In genomic region chr5:147976001-147976400, GRCm38 (mm10) we compare ENCODE assay signal across 31 mouse cellular contexts. TPM values are rescaled to one million over a fixed set of nuclear protein-coding genes. Genes with fewer than 3 reads are reported as not detected.
A peak's percentile ranks its signal among the peaks of the same experiment; 100 is the strongest.
DNase-seq lines count a peak whose midpoint lies in the region; ATAC-seq and TF ChIP-seq lines count a peak whose summit lies in the region.
"Had no signal": no experiment of that assay in that cellular context is flagged by ENCODE, and none has a peak within 500 bp of the region (broad histone marks: within the 10 kb centered on the region; RNA-seq: fewer than 3 reads in every experiment).

No protein-coding gene starts in this region.

- no peak for TF ChIP-seq CTCF in hindbrain, postnatal 0 days (IDR thresholded peaks at IDR 0.05; ENCODE audit: low read depth)

- H3K4me3 ChIP-seq in heart, embryonic 12.5 days = no peak overlapping the region
- H3K4me3 ChIP-seq in limb, embryonic 12.5 days (replicated peaks) = no peak overlapping the region
- H3K4me3 ChIP-seq in limb, embryonic 10.5 days = no peak overlapping the region
- H3K4me3 ChIP-seq in limb, embryonic 13.5 days = no peak overlapping the region
- H3K4me3 ChIP-seq in hindbrain, postnatal 0 days (ENCODE audit: low read length) = no peak overlapping the region
- H3K4me3 ChIP-seq: embryonic facial prominence, embryonic 13.5 days; embryonic facial prominence, embryonic 15.5 days; erythroblast, embryonic 14.5 days; forebrain, embryonic 10.5 days; forebrain, embryonic 12.5 days had no signal

- no peak for ATAC-seq in heart, embryonic 12.5 days (ENCODE audit: insufficient number of reproducible peaks, low FRiP score)
- ATAC-seq in limb, embryonic 12.5 days (ENCODE audit: insufficient number of reproducible peaks, insufficient read depth, low FRiP score, low TSS enrichment, low read depth) = no peak
- ATAC-seq in limb, embryonic 13.5 days (ENCODE audit: low FRiP score, low read depth) = no peak
- no peak for ATAC-seq in hindbrain, postnatal 0 days
- ATAC-seq: activated CD4-positive, CD25-positive, alpha-beta regulatory T cell, adult 4 months; CD4-positive, CD25-positive, alpha-beta regulatory T cell, adult 4 months; forebrain, embryonic 14.5 days; forebrain, embryonic 16.5 days; Patski had no signal

- no peaks in the 10 kb centered on the region for H3K27me3 ChIP-seq in heart, embryonic 12.5 days (replicated peaks)
- no peaks in the 10 kb centered on the region for H3K27me3 ChIP-seq in limb, embryonic 12.5 days
- H3K27me3 ChIP-seq in limb, embryonic 10.5 days (ENCODE audit: low read depth, poor library complexity, severe bottlenecking) = no peaks in the 10 kb centered on the region
- H3K27me3 ChIP-seq in limb, embryonic 13.5 days = no peaks in the 10 kb centered on the region
- H3K27me3 ChIP-seq in hindbrain, postnatal 0 days (ENCODE audit: insufficient read depth, low read length) = no peaks in the 10 kb centered on the region
- H3K27me3 ChIP-seq: CH12.LX; embryonic facial prominence, embryonic 13.5 days; embryonic facial prominence, embryonic 15.5 days; forebrain, embryonic 12.5 days had no signal

- H3K27ac ChIP-seq in heart, embryonic 12.5 days (ENCODE audit: poor library complexity, severe bottlenecking) = no peak overlapping the region
- H3K27ac ChIP-seq in limb, embryonic 12.5 days = no peak overlapping the region
- no peak overlapping the region for H3K27ac ChIP-seq in limb, embryonic 10.5 days
- H3K27ac ChIP-seq in limb, embryonic 13.5 days = no peak overlapping the region
- no peak overlapping the region for H3K27ac ChIP-seq in hindbrain, postnatal 0 days
- H3K27ac ChIP-seq: embryonic facial prominence, embryonic 13.5 days; embryonic facial prominence, embryonic 15.5 days; forebrain, embryonic 10.5 days; forebrain, embryonic 12.5 days had no signal

- H3K4me1 ChIP-seq in heart, embryonic 12.5 days (replicated peaks) = no peaks in the 10 kb centered on the region
- H3K4me1 ChIP-seq in limb, embryonic 12.5 days (replicated peaks) = no peaks in the 10 kb centered on the region
- H3K4me1 ChIP-seq in limb, embryonic 10.5 days = peaks cover 3% of the 10 kb centered on the region; the same call in 1 of the 2 replicates
- no peaks in the 10 kb centered on the region for H3K4me1 ChIP-seq in limb, embryonic 13.5 days
- no peaks in the 10 kb centered on the region for H3K4me1 ChIP-seq in hindbrain, postnatal 0 days (ENCODE audit: insufficient read depth, low read length)
- H3K4me1 ChIP-seq: embryonic facial prominence, embryonic 13.5 days; embryonic facial prominence, embryonic 15.5 days; forebrain, embryonic 10.5 days; forebrain, embryonic 12.5 days had no signal

- H3K9me3 ChIP-seq in heart, embryonic 12.5 days (replicated peaks) = 0 out of 2 replicates have a peak, but pooled peaks cover 6% of the 10 kb centered on the region
- H3K9me3 ChIP-seq in limb, embryonic 12.5 days = no peaks in the 10 kb centered on the region
- no peaks in the 10 kb centered on the region for H3K9me3 ChIP-seq in limb, embryonic 10.5 days (replicated peaks)
- H3K9me3 ChIP-seq in limb, embryonic 13.5 days = no peaks in the 10 kb centered on the region
- no peaks in the 10 kb centered on the region for H3K9me3 ChIP-seq in hindbrain, postnatal 0 days (ENCODE audit: low read length)
- H3K9me3 ChIP-seq: embryonic facial prominence, embryonic 15.5 days; forebrain, embryonic 10.5 days; forebrain, embryonic 12.5 days had no signal

- no peaks in the 10 kb centered on the region for H3K36me3 ChIP-seq in heart, embryonic 12.5 days
- H3K36me3 ChIP-seq in limb, embryonic 12.5 days = no peaks in the 10 kb centered on the region
- H3K36me3 ChIP-seq in limb, embryonic 10.5 days = no peaks in the 10 kb centered on the region
- no peaks in the 10 kb centered on the region for H3K36me3 ChIP-seq in limb, embryonic 13.5 days
- H3K36me3 ChIP-seq in hindbrain, postnatal 0 days (ENCODE audit: insufficient read depth, low read length) = no peaks in the 10 kb centered on the region
- H3K36me3 ChIP-seq: embryonic facial prominence, embryonic 13.5 days; embryonic facial prominence, embryonic 15.5 days; forebrain, embryonic 10.5 days; forebrain, embryonic 12.5 days; G1E had no signal

- DNase-seq in heart, adult 8-10 months (ENCODE audit: low spot score) = no peak
- no peak for DNase-seq in limb, embryonic 10.5 days (ENCODE audit: low spot score)
- DNase-seq in R1 (ENCODE audit: low read depth, low spot score) = peak; percentile 80
- DNase-seq in adrenal gland, postnatal 4 days (ENCODE audit: low spot score in 2 of 2) = no peak
- DNase-seq in hindbrain, postnatal 0 days (ENCODE audit: low spot score) = no peak
- DNase-seq: adrenal gland, adult 8-10 months; adrenal gland, postnatal 14 days; adrenal gland, postnatal 36 days; B cell, adult 2 months; cerebellum, adult 11 months; cerebellum, adult 18-20 months; cerebellum, adult 8-10 months; cerebellum, adult 9-11 months; cerebellum, postnatal 14 days; cerebellum, postnatal 36 days; embryo, embryonic 11 days had no signal

- 48% methylated on average over 13 of the region's 13 CpGs for WGBS in heart, embryonic 12.5 days
- 54% methylated on average over 13 of the region's 13 CpGs for WGBS in limb, embryonic 12.5 days
- 59% methylated on average over 13 of the region's 13 CpGs for WGBS in limb, embryonic 10.5 days
- 56% methylated on average over 13 of the region's 13 CpGs for WGBS in limb, embryonic 13.5 days
- 71% methylated on average over 13 of the region's 13 CpGs for WGBS in hindbrain, postnatal 0 days

- H3K9ac ChIP-seq in heart, embryonic 12.5 days = no peak overlapping the region
- H3K9ac ChIP-seq in limb, embryonic 12.5 days (replicated peaks) = no peak overlapping the region
- H3K9ac ChIP-seq in limb, embryonic 13.5 days = no peak overlapping the region
- no peak overlapping the region for H3K9ac ChIP-seq in hindbrain, postnatal 0 days (replicated peaks; ENCODE audit: low read length)
- H3K9ac ChIP-seq: embryonic facial prominence, embryonic 13.5 days; embryonic facial prominence, embryonic 15.5 days; forebrain, embryonic 12.5 days had no signal

- H3K4me2 ChIP-seq in heart, embryonic 12.5 days = peak overlapping the region; percentile 10; the same call in 1 of the 2 replicates
- H3K4me2 ChIP-seq in limb, embryonic 12.5 days = 0 out of 2 replicates have a peak overlapping the region, but pooled peaks have one; percentile 19
- 0 out of 2 replicates have a peak overlapping the region, but pooled peaks have one; percentile 17 for H3K4me2 ChIP-seq in limb, embryonic 13.5 days (replicated peaks)
- H3K4me2 ChIP-seq in hindbrain, postnatal 0 days (ENCODE audit: low read depth, low read length) = no peak overlapping the region
- H3K4me2 ChIP-seq: embryonic facial prominence, embryonic 13.5 days; embryonic facial prominence, embryonic 15.5 days; forebrain, embryonic 12.5 days had no signal

RNA-seq across cellular contexts. Expression of gene Mtus2, which starts 18.9 kb away (rescaled TPM):
- polyA plus RNA-seq in heart, embryonic 12.5 days (2016; fragmentation: Nextera tagmentation; extraction: Ambion mirVana) = 103 and 104 TPM in 2 replicates
- 100 to 1,000 TPM in 1 of 4 experiments, 10 to 100 TPM in 3; 77.3 to 126 (median 92.3) TPM for total RNA-seq in heart, adult 8-10 months (2022)
- polyA plus RNA-seq in limb, embryonic 12.5 days (2016; fragmentation: Nextera tagmentation; extraction: Ambion mirVana) = 5.3 and 6.9 TPM in 2 replicates
- 3.0 and 3.4 TPM in 2 replicates for polyA plus RNA-seq in limb, embryonic 10.5 days (2016; fragmentation: Nextera tagmentation; extraction: Ambion mirVana)
- 6.9 and 7.0 TPM in 2 replicates for polyA plus RNA-seq in limb, embryonic 13.5 days (2015; fragmentation: Nextera tagmentation; extraction: Ambion mirVana)
- 1 to 10 TPM; 5.9 to 7.5 TPM for total RNA-seq in adrenal gland, postnatal 4 days (2021)
- total RNA-seq in hindbrain, postnatal 0 days (2014; rRNA removed) = 40.4 and 50.2 TPM in 2 replicates
- polyA plus RNA-seq in hindbrain, postnatal 0 days (2015; fragmentation: Nextera tagmentation; extraction: Ambion mirVana) = 31.3 and 33.6 TPM in 2 replicates
- polyA plus RNA-seq: erythroblast, embryonic 14.5 days; G1E had no signal
